Mouse (Mus musculus) bone marrow macrophage, adult 2 months (primary cell): Measurements from ENCODE around the gene Ncoa3.

Experiments
- CTCF ChIP-seq: IDR thresholded peaks from 2 replicates; pipeline ENCODE4 v1.5.1; 2012; ENCODE audit warnings: low read depth, mild to moderate bottlenecking, low read length, moderate library complexity
- POLR2A ChIP-seq: IDR thresholded peaks from 2 replicates; pipeline ENCODE4 v1.6.1; 2012; ENCODE audit warnings: mild to moderate bottlenecking, low read depth, low read length, borderline replicate concordance

GRCm38 (mm10) chr2:165995711-165996110, 3.3 kb downstream of the Ncoa3 start:
- no peak for TF ChIP-seq POLR2A
- no peak for TF ChIP-seq CTCF
